Mouse (Mus musculus) stomach, embryonic 16.5 days (tissue): ENCODE results near the gene Tpi1. TPM values are rescaled to one million over a fixed set of nuclear protein-coding genes. Genes with fewer than 3 reads are reported as not detected.
A peak's percentile ranks its signal among the peaks of the same experiment; 100 is the strongest.
"Not testable (repeated sequence)": the region's sequence is repeated elsewhere in the genome, so short reads cannot be mapped to it uniquely, and the experiment has no call there.

ENCODE experiments used
- ATAC-seq: fragments of 200-750 bp; cut with Nextera tagmentation; 2 replicates; pipeline ENCODE4 v1.8.0; 2017; ENCODE audit warnings: moderate number of reproducible peaks, moderate TSS enrichment; ENCODE audit not compliant: insufficient read depth, low FRiP score
- H3K27ac ChIP-seq: fragments of 300-500 bp; sonication (generic); 2 replicates; pipeline ENCODE4 v1.5.1; 2014; ENCODE audit warnings: low read length
- H3K27me3 ChIP-seq: fragments of 300-500 bp; sonication (generic); 2 replicates; pipeline ENCODE4 v1.6.1; 2014; ENCODE audit warnings: low read length, control low read depth, mixed read lengths; ENCODE audit not compliant: control insufficient read depth, insufficient read depth
- H3K36me3 ChIP-seq: fragments of 300-500 bp; sonication (generic); 2 replicates; pipeline ENCODE4 v1.6.1; 2014; ENCODE audit warnings: low read length; ENCODE audit not compliant: control insufficient read depth, insufficient read depth
- H3K4me1 ChIP-seq: fragments of 300-500 bp; sonication (generic); 2 replicates; pipeline ENCODE4 v1.6.1; 2014; ENCODE audit warnings: low read length, control low read depth, mixed read lengths; ENCODE audit not compliant: control insufficient read depth, insufficient read depth
- H3K4me2 ChIP-seq: fragments of 300-500 bp; sonication (generic); 2 replicates; pipeline ENCODE4 v1.6.1; 2014; ENCODE audit warnings: low read depth, low read length, mixed read lengths
- H3K4me3 ChIP-seq: fragments of 300-500 bp; sonication (generic); replicated peaks from 2 replicates; pipeline ENCODE4 v1.5.1; 2014; ENCODE audit warnings: mild to moderate bottlenecking, low read length
- H3K9ac ChIP-seq: fragments of 300-500 bp; sonication (generic); 2 replicates; pipeline ENCODE4 v1.6.1; 2014; ENCODE audit warnings: low read length
- H3K9me3 ChIP-seq: fragments of 300-500 bp; sonication (generic); replicated peaks from 2 replicates; pipeline ENCODE4 v1.6.1; 2016; ENCODE audit warnings: low read length, control low read depth; ENCODE audit not compliant: control insufficient read depth
- WGBS: fragments of 180-500 bp; shearing (Covaris S2); extraction: QIAGEN DNeasy Blood & Tissue Kit; methylation state at CpG from one replicate; pipeline ENCODE4 v1.1.7; 2014; 5-methylcytosine and 5-hydroxymethylcytosine counted together
- polyA plus RNA-seq: library from polyadenylated mRNA; unstranded; fragments of >200 nt; fragmentation: Nextera tagmentation; extraction: Ambion mirVana; gene quantifications from 2 replicates; pipeline ENCODE4 v1.2.1, GENCODE M21; 2015

Tpi1 gene
- polyA plus RNA-seq, 1 experiment from 2014 or later = 959 TPM

- Histone ChIP-seq H3K36me3 (0 out of 2 replicates have a peak, but pooled peaks cover 3% of the 10 kb centered on the region), H3K27ac (no peak overlapping the region), H3K4me2 (no peak overlapping the region), H3K4me1 (peaks cover 18% of the 10 kb centered on the region), H3K9me3 (no peaks in the 10 kb centered on the region), H3K9ac (0 out of 2 replicates have a peak overlapping the region, but pooled peaks have one; percentile 15), H3K27me3 (no peaks in the 10 kb centered on the region), H3K4me3 (no peak overlapping the region)
- 69% methylated on average over 7 of the region's 7 CpGs for WGBS
- no peak for ATAC-seq
These were observed 22.3 kb upstream of the Tpi1 start for GRCm38 (mm10) chr6:124836411-124836810.

- Histone ChIP-seq H3K4me1 (peaks cover 25% of the 10 kb centered on the region), H3K9ac (no peak overlapping the region), H3K27me3 (no peaks in the 10 kb centered on the region), H3K4me3 (no peak overlapping the region), H3K4me2 (no peak overlapping the region), H3K9me3 (no peaks in the 10 kb centered on the region), H3K36me3 (0 out of 2 replicates have a peak, but pooled peaks cover 3% of the 10 kb centered on the region), H3K27ac (peak overlapping the region; percentile 21; the same call in 1 of the 2 replicates)
- 62% methylated on average over 10 of the region's 10 CpGs for WGBS
- ATAC-seq = no peak
These were observed 21.4 kb upstream of the Tpi1 start for GRCm38 (mm10) chr6:124835531-124835930.

- Histone ChIP-seq H3K4me3 (no peak overlapping the region), H3K9me3 (no peaks in the 10 kb centered on the region), H3K36me3 (0 out of 2 replicates have a peak, but pooled peaks cover 3% of the 10 kb centered on the region), H3K27me3 (no peaks in the 10 kb centered on the region), H3K27ac (peak overlapping the region; percentile 39; the same call in 1 of the 2 replicates), H3K4me1 (peaks cover 21% of the 10 kb centered on the region), H3K9ac (peak overlapping the region; percentile 14; the same call in 1 of the 2 replicates), H3K4me2 (no peak overlapping the region)
- WGBS = 74% methylated on average over 6 of the region's 6 CpGs
- no peak for ATAC-seq
These were observed 20.5 kb upstream of the Tpi1 start for GRCm38 (mm10) chr6:124834512-124835081.

GRCm38 (mm10) chr6:124831649-124832048 is 17.6 kb upstream of the Tpi1 start:
- Histone ChIP-seq H3K4me3 (no peak overlapping the region), H3K36me3 (0 out of 2 replicates have a peak, but pooled peaks cover 3% of the 10 kb centered on the region), H3K4me1 (peaks cover 20% of the 10 kb centered on the region), H3K9ac (no peak overlapping the region), H3K9me3 (no peaks in the 10 kb centered on the region), H3K27ac (no peak overlapping the region), H3K27me3 (no peaks in the 10 kb centered on the region), H3K4me2 (no peak overlapping the region)
- WGBS = 94% methylated on average over 8 of the region's 8 CpGs
- no peak for ATAC-seq

- WGBS = 95% methylated on average over 4 of the region's 4 CpGs
These were observed 17.1 kb upstream of the Tpi1 start for GRCm38 (mm10) chr6:124831199-124831598.

GRCm38 (mm10) chr6:124829799-124830700 is 16.0 kb upstream of the Tpi1 start:
- H3K4me2 ChIP-seq = peak overlapping the region; percentile 69
- peaks cover 16% of the 10 kb centered on the region for H3K4me1 ChIP-seq
- WGBS = under 1% methylated on average over 38 of the region's 38 CpGs
- ATAC-seq = peak; percentile 85
- peak overlapping the region; percentile 68 for H3K4me3 ChIP-seq
- H3K9ac ChIP-seq = peak overlapping the region; percentile 82
- H3K27ac ChIP-seq = peak overlapping the region; percentile 98
- H3K9me3 ChIP-seq = no peaks in the 10 kb centered on the region
- no peaks in the 10 kb centered on the region for H3K27me3 ChIP-seq
- H3K36me3 ChIP-seq = peaks cover 11% of the 10 kb centered on the region; the same call in 1 of the 2 replicates

More at GRCm38 (mm10) chr6:124831199-124831598, 17.1 kb upstream of the Tpi1 start:
- ATAC-seq, H3K9me3 ChIP-seq, H3K36me3 ChIP-seq, H3K27me3 ChIP-seq, H3K9ac ChIP-seq, H3K27ac ChIP-seq: not testable (repeated sequence)
- Histone ChIP-seq H3K4me2 (peak overlapping the region; percentile 69; the same call in 1 of the 2 replicates), H3K4me1 (peaks cover 19% of the 10 kb centered on the region), H3K4me3 (peak overlapping the region; percentile 68; the same call in 1 of the 2 replicates)

GRCm38 (mm10) chr6:124828868-124829798 is 15.0 kb upstream of the Tpi1 start, which contains the start of the genes Usp5 and Cdca3:
Gene Usp5, minus strand, starts transcription at chr6:124829484.
Gene Cdca3, plus strand, starts transcription at chr6:124829547.
- peak within 1 kb of the TSS; percentile 82 for H3K9ac ChIP-seq
- peak within 1 kb of the TSS; percentile 98 for H3K27ac ChIP-seq
- peaks cover 13% of the 10 kb centered on the region for H3K36me3 ChIP-seq
- WGBS = under 1% methylated on average over 55 of the region's 55 CpGs
- H3K4me3 ChIP-seq = peak within 1 kb of the TSS; percentile 68
- ATAC-seq = peak; percentile 94
- H3K9me3 ChIP-seq = no peaks in the 10 kb centered on the region
- H3K4me2 ChIP-seq = peak within 1 kb of the TSS; percentile 88
- peaks cover 16% of the 10 kb centered on the region for H3K4me1 ChIP-seq
- no peaks in the 10 kb centered on the region for H3K27me3 ChIP-seq

- H3K27me3 ChIP-seq = no peaks in the 10 kb centered on the region
- peaks cover 16% of the 10 kb centered on the region for H3K4me1 ChIP-seq
- H3K9ac ChIP-seq = peak overlapping the region; percentile 70
- WGBS = 23% methylated on average over 10 of the region's 10 CpGs
- H3K27ac ChIP-seq = peak overlapping the region; percentile 65
- no peaks in the 10 kb centered on the region for H3K9me3 ChIP-seq
- peaks cover 15% of the 10 kb centered on the region for H3K36me3 ChIP-seq
- ATAC-seq = no peak
- H3K4me2 ChIP-seq = peak overlapping the region; percentile 88
- H3K4me3 ChIP-seq = peak overlapping the region; percentile 68
These were observed 14.1 kb upstream of the Tpi1 start for GRCm38 (mm10) chr6:124828101-124828592.
